Mouse (Mus musculus) cortical plate, adult 2 months (tissue): ENCODE results near the gene Nadsyn1.

Experiments
- CTCF ChIP-seq: fragments of 200-500 bp; IDR thresholded peaks from 2 replicates; pipeline ENCODE4 v1.5.1; 2011; ENCODE audit warnings: mild to moderate bottlenecking, control low read depth, low read length; ENCODE audit not compliant: insufficient read depth; ENCODE audit errors: extremely low read depth
- POLR2A ChIP-seq: fragments of 200-500 bp; IDR thresholded peaks from 2 replicates; pipeline ENCODE4 v1.6.1; 2011; ENCODE audit warnings: mild to moderate bottlenecking, low read length, control low read depth; ENCODE audit not compliant: insufficient read depth; ENCODE audit errors: extremely low read depth

DNA sequence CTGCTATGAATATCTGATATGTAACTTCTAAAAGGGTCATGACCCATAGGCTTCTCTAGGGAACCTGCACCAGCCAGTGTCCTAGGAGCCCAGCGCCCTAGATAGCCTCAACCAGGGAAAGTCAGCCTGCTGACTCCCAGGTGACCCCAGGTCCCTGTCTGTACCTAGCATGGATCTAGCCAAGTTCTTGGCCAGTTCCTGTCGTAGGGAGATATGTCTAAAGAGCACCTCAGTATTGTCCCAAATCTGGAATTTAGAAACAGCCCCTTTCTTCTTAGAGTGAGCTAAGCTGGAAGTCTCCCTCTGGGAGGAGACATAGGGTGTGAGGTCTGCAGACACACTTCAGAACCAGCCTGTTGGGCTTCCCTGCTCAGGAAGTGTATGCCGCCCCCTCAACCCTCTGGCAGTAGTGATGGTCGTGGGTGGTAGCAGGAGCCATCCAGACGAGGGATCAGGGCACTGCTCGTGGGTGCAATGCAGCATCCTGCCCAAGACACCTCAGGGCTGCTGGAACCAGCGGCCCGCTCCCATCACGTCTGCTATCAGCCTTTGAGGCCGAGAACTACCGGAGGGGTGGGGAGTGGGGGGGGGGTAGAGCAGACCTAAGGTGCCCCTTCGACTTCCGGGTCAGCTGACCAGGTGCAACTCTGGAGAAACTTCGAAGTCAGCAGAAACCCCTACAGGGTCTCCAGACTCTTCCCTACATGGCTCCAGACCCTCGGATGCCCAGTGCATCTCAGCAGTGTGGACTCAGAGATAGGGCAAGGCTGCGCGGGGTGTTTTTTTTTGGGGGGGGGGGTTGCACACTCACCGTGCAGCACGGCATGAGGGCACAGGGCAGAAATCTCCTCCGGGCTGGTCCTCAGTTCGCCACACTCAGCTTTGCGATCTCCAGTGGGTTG is 66.3 kb downstream of the Nadsyn1 start, which contains the start of gene Osbpl5:
- TF ChIP-seq CTCF (no peak), POLR2A (no peak)
